Mouse (Mus musculus) spleen, postnatal 10 days (tissue): Measurements from ENCODE around the gene Tas2r135.
A peak's percentile ranks its signal among the peaks of the same experiment; 100 is the strongest.

ENCODE experiments used
- DNase-seq, 2 experiments: peaks; one replicate each; pipeline ENCODE4 v3.0.0; 2021 to 2022; ENCODE audit warnings: low spot score in 2 of 2

The Tas2r135 gene

DNA sequence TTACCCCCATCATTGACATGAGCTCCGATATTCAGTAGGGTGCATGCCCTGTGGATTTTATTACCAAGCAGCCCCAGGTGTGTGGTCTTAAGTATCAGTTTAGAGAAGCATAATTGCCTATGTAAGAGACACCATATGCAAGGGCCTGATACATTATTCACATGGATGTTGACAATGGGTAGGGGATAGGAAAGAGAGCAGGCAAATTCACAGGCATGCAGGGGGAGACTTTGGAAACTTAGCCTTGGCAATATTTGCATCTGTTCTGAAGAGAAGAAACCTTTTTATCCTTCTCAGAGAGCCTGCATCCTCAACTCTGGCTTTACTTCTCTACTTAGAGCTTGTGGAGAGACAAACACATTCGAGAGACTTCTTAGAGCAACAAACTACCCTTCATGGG is at the start of gene Tas2r135:
Gene Tas2r135 (plus strand): TSS at position 301 of the 400 bp plus-strand sequence.
- DNase-seq, result no peak

DNA sequence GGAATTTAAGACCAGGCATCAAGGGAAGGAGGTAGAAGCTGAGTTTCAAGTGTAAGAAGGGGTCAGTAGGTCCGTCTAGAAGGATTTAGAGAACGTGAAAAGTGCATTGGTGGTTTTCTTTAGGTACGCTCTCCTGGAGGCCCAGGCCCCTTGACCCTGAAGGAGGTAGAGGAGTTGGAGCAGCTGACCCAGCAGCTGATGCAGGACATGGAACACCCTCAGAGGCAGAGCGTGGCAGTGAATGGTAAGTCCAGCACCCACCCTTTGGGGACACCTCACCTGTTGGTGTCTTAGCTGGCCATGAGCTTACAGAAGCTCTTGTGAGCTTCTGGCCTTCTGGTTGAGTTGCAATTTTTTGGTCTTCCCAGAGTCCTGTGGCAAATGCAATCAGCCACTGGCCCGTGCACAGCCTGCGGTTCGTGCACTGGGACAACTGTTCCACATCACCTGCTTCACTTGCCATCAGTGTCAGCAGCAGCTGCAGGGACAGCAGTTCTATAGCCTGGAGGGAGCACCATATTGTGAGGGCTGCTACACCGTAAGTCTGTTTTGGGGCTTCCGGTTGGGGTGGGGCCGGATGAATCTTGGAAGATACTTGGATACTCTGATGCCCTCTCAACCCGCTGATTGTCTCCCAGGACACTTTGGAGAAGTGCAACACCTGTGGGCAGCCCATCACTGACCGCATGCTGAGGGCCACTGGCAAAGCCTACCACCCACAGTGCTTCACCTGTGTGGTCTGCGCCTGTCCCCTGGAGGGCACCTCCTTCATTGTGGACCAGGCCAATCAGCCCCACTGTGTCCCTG is 49.2 kb upstream of the Tas2r135 start:
- DNase-seq, result no peak

- DNase-seq, result no peak
Observed at GRCm38 (mm10) chr6:42356913-42357312, 48.3 kb upstream of the Tas2r135 start.

GRCm38 (mm10) chr6:42357901-42358300 is 47.3 kb upstream of the Tas2r135 start:
- DNase-seq, result no peak

DNA sequence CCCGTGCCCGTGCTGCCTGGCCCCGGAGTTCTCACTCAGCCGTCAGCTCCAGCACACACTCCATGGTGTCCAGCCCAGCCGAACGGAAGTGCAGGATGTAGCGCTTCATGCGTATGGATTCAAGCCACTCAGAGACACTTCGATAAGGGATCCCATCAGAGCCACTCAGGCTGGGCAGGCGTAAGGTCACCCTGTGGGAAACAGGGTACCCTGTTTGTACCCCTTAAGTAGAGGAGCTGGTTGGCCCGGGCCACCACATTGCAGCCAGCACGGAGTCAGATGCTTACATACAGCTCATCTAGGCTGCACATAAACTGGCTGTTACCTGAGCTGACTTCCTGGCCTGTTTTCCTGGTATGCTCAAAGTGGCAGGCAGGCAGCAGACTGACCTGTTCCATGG is 46.3 kb upstream of the Tas2r135 start:
- no peak for DNase-seq

GRCm38 (mm10) chr6:42359364-42360147 is 45.7 kb upstream of the Tas2r135 start:
- DNase-seq, result no peak

DNA sequence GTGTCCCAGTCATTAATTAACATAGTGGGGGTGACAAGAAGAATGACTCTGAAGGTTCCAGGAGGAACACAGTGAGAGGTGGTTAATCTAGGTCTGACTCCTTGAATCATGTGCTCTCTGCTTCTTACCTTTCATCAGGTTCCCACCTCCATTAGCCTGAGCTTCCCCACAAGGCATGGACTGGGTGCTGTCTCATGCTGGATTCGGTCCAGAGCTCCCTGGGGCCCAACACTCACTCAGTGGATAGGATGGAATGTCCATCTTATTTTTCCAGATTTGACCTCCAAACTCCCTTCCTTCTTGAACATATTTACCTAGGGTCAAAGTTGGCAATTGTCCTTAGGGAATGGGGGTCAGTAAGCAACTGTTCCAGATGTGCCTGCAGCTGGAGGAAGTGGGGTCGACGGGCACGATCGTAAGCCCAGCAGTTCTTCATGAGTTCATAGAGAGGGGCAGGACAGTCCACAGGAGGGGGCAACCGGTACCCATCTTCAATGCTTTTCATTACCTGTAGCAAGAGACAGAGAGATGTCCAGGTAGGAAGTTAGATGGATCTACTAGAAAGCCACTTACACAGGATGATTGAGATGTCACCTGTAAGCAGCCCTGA is 44.9 kb upstream of the Tas2r135 start:
- DNase-seq, result no peak

DNA sequence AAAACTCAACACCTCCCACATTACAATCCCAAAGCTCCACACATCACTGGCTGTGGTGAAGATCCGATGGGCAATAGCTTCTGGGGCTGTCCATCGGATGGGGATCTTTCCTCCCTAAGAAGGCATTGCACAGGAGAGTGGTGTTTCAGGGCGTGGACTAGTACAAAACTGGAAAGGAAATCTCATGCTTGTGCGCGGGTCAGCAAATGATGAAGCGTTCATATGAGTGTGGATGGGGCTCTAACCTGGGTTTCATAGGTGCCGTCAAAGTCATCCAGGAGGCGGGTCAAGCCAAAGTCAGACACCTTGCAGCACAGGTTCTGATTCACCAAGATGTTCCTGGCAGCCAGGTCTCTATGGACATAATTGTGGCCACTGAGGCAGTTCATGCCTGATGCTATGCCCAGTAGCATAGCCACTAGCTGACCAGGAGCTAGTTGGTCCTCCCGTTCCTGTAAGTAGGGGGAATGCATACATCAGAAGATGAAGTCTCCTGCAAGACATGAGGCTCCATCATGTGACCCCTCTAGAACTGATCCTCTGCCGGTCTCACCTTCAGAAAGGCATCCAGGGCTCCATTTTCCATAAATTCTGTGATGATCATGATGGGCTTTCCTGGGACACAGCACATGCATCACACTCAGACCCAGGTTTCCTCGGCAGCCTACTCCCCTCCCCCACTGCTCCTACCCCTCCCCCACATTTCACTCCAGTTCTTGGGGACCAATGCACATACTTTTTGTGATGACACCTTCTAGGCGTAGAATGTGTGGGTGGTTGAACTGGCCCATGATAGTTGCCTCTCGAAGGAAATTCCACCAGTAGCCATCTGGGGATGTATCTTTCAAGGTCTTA is 44.0 kb upstream of the Tas2r135 start:
- DNase-seq, result no peak

DNA sequence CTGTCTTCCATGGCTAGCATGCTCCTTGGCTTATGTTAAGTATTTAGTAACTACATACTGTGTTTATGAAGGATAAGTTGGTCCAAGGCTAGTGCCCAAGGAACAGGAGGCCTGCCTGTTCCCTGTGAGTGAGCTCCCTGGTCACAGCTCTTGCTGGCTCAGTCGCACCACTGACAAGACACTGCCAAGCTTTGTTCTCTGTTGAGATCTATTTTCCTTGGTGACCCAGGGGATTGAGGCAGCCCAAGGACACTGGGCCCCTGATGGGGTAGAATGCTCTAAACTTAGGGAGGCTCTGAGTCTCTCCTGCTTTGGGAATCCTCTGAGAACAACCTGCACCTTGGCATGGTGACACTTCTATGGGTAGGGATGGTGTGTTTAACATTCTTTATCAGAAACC is 43.2 kb upstream of the Tas2r135 start:
- no peak for DNase-seq

DNA sequence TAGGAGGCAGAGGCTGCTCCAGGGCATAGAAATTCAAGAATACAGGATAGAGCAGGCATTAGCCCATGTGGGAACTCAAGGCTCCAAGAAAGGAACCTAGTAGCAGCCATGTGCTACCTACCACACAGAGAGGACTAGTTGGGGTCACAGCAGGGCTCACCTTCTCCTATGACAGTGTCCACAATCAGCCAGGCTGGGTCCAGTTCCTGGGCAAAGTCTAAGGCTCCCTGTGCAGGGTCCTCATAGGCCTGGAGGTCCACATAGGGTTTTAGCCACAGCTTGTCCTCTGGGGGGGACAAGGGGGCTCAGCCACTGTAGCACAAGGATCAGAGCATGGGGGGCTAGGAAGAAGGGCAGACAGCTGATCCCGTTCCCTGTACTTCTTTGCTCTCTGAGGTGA is 42.7 kb upstream of the Tas2r135 start:
- DNase-seq, result no peak

- no peak for DNase-seq
Observed at GRCm38 (mm10) chr6:42362974-42363373, 42.3 kb upstream of the Tas2r135 start.

GRCm38 (mm10) chr6:42364066-42364465 is 41.2 kb upstream of the Tas2r135 start:
- no peak for DNase-seq

DNA sequence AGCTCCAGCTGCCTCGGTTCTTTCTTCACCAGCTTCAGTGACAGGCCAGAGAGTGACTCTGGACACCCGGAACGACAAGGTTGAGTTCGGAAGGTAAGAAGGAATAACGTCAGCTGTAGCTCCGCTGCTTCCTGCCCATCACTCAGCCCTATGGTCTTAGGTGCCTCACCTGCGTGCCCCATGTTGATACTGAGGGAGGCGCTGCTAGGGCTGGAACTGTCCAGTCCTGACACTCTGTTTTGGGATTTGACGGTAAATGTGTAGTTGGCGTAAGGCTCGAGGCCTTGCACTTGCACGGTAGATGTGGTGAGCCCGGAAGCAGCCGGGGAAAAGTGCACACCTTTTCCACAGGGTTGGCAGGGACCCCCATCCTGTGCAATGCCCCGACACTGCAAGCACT is 40.6 kb upstream of the Tas2r135 start:
- no peak for DNase-seq

DNA sequence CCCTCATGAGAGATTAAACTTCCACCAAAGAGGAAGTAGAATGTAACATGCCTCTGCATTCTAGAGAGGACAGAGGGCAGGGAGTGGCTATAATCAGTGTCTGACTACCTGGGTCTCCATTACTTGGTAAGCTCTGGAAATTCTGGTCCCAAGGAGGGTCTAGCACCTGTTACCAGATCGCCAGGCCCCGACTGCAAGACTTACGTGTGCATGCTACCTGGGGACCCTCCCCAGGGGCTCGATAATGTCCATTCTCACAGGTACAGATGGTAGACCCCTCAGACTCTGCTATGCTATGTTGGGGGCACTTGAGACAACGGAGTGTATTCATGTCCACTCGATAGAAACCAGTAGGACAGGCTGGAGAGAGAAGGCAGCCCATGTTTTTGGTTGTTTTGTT is 40.0 kb upstream of the Tas2r135 start:
- no peak for DNase-seq

- no peak for DNase-seq
Observed at GRCm38 (mm10) chr6:42369870-42370269, 35.4 kb upstream of the Tas2r135 start.

GRCm38 (mm10) chr6:42370630-42371363 is 34.4 kb upstream of the Tas2r135 start:
- no peak for DNase-seq

GRCm38 (mm10) chr6:42372001-42372400 is 33.2 kb upstream of the Tas2r135 start:
- no peak for DNase-seq

DNA sequence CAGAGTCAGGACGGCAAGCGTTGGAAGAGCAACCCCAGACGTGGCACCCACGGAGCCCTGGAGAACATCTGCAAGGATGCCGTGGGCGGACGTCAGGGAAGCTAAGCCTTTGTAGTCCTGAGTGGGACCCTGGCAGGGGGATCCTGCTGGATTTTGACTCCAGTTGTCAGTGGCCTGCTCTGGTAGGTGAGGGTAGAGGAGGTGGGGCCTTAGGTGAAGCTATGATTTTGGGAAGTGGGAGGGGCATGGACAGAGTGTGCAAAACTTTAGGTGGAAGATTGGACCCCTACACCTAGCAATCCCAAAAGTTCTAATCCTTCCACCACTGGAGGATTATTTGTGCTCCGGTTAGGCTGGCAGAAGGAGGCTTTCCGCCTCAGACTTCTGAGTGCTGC is 32.8 kb upstream of the Tas2r135 start:
- DNase-seq, result no peak

DNA sequence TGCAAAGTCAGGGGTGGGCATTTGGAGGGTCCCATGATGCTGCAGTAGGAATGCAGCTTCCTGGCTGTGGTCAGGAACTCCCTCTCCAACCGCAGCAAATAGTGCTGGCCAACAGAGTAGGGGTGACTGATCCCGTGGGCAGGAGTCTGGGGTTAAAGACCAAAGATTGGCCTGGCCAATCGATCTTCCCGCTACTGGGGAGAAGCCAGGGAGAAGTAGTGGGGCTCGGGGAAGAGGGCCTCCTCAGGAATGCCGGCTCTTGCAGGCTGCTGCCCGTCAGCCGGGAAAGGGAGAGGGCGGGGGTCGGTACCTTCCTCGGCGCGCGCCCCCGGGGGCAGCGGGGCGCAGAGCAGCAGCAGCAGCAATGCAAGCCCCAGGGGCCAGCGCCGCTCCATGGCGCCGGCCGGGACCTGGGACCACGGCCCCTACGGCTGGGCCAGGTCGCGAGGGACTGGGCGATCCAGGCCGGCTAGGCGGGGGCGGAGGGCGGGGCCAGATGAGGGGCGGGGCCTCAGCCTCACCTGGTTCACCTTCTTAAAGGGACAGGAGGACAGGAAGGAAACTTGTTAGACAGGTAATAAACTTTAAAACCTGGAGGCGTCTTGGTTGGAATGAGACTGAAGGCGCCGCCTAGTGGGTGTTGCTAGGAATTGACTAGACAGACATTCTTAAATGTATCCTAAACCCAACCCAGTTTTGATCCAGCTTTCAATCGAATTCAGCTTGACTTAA is 32.3 kb upstream of the Tas2r135 start, which contains the start of gene Epha1:
Gene Epha1 (minus strand): TSS at position 453 of the 732 bp plus-strand sequence.
- DNase-seq, result peak in 1 of 2 experiments; percentile 71
